Mouse (Mus musculus) Muller cell, postnatal 12 days (primary cell): ENCODE results near the gene 9030612E09Rik.
A peak's percentile ranks its signal among the peaks of the same experiment; 100 is the strongest.

ENCODE experiments used
- DNase-seq: peaks from one replicate; pipeline ENCODE4 v3.0.0-alpha.2; 2015; ENCODE audit errors: inconsistent ontology term

The 9030612E09Rik gene

GRCm38 (mm10) chr10:43203865-43204264 is 29.4 kb downstream of the 9030612E09Rik start:
- DNase-seq: no peak

- DNase-seq: no peak
Observed at GRCm38 (mm10) chr10:43211866-43212265, 37.4 kb downstream of the 9030612E09Rik start.

GRCm38 (mm10) chr10:43217361-43217900 is 42.9 kb downstream of the 9030612E09Rik start:
- DNase-seq: peak; percentile 7

GRCm38 (mm10) chr10:43220479-43220878 is 46.0 kb downstream of the 9030612E09Rik start:
- DNase-seq: no peak

- DNase-seq: peak; percentile 97
Observed at GRCm38 (mm10) chr10:43220910-43221625, 46.6 kb downstream of the 9030612E09Rik start, which contains the start of gene Pdss2. Pdss2 (plus strand) TSS chr10:43221486.

- no peak for DNase-seq
Observed at GRCm38 (mm10) chr10:43221659-43222058, 47.2 kb downstream of the 9030612E09Rik start.

GRCm38 (mm10) chr10:43223391-43223790 is 48.9 kb downstream of the 9030612E09Rik start:
- no peak for DNase-seq
